8 mouse cellular contexts compared by ENCODE assay signal in the genomic region with DNA sequence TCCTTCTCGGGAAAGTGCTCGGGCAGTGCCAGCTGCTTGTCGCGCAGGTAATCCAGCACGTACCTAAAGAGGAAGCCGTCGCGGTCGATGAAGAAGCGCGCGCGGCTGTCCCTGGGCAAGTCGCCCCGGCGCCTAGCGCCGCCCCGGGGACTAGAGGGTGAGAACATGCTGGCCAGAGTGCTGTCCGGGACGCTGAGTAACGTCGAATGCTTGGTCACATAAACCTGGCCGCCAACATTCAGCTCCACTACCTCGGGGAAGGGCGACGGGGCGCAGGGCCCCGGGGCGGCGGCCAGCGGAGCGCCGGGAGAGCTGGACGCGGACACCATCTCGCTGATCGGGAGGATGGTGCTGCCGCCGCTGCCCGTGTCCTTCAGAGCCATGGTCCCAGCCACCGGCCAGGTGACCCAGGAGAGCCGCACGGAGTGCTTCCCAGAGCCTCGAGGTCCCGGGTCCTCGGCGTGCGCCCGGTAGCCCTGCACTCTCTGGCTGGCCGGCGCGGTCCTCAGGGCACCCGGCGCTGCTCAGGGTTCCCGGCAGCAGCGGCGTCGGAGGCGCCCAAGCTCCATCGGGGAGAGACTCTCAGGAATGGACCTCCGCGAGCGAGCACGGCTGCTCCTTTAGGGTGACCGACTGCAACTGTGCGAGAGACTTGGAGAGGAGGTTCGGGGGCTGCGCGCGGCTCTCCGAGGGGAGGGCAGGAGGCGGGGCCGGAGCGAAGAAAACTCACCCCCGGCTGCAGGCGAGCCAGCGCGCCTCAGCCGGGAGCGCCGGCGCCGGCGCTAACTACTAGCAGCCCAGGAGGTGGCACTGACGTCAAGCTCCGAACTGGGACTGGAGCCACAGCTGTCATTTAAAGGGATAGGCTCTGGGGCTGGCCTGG. TPM values are rescaled to one million over a fixed set of nuclear protein-coding genes. Genes with fewer than 3 reads are reported as not detected.
DNase-seq lines count a peak whose midpoint lies in the region; ATAC-seq and TF ChIP-seq lines count a peak whose summit lies in the region.

A gene (minus strand): TSS at position 761 of the 883 bp plus-strand sequence.

- peaks cover 9% of the 10 kb centered on the region; the same call in 1 of the 2 replicates for H3K9me3 ChIP-seq in megakaryocyte, embryonic 14.5 days
- H3K9me3 ChIP-seq in embryonic facial prominence, embryonic 13.5 days, result no peaks in the 10 kb centered on the region
- no peaks in the 10 kb centered on the region for H3K9me3 ChIP-seq in heart, embryonic 11.5 days (replicated peaks; ENCODE audit: control insufficient read depth, low read length)
- no peaks in the 10 kb centered on the region for H3K9me3 ChIP-seq in kidney, embryonic 15.5 days (replicated peaks)
- no peaks in the 10 kb centered on the region for H3K9me3 ChIP-seq in limb, embryonic 12.5 days
- no peaks in the 10 kb centered on the region for H3K9me3 ChIP-seq in midbrain, embryonic 14.5 days (ENCODE audit: control insufficient read depth, low read length)
- H3K9me3 ChIP-seq in stomach, postnatal 0 days (ENCODE audit: control insufficient read depth, low read length), result no peaks in the 10 kb centered on the region

- H3K4me2 ChIP-seq in embryonic facial prominence, embryonic 13.5 days, result peak within 1 kb of the TSS; percentile 96
- peak within 1 kb of the TSS; percentile 89 for H3K4me2 ChIP-seq in heart, embryonic 11.5 days
- H3K4me2 ChIP-seq in kidney, embryonic 15.5 days, result peak within 1 kb of the TSS; percentile 89
- peak within 1 kb of the TSS; percentile 82 for H3K4me2 ChIP-seq in limb, embryonic 12.5 days
- H3K4me2 ChIP-seq in midbrain, embryonic 14.5 days (ENCODE audit: low read length), result peak within 1 kb of the TSS; percentile 85
- peak within 1 kb of the TSS; percentile 84 for H3K4me2 ChIP-seq in stomach, postnatal 0 days (replicated peaks; ENCODE audit: low read depth)

- no peaks in the 10 kb centered on the region for H3K36me3 ChIP-seq in megakaryocyte, embryonic 14.5 days (replicated peaks; ENCODE audit: low read length)
- H3K36me3 ChIP-seq in embryonic facial prominence, embryonic 13.5 days, result no peaks in the 10 kb centered on the region
- H3K36me3 ChIP-seq in heart, embryonic 11.5 days (ENCODE audit: control insufficient read depth, insufficient read depth, low read length), result no peaks in the 10 kb centered on the region
- no peaks in the 10 kb centered on the region for H3K36me3 ChIP-seq in kidney, embryonic 15.5 days
- no peaks in the 10 kb centered on the region for H3K36me3 ChIP-seq in limb, embryonic 12.5 days
- no peaks in the 10 kb centered on the region for H3K36me3 ChIP-seq in midbrain, embryonic 14.5 days (ENCODE audit: control insufficient read depth, insufficient read depth, low read length)
- no peaks in the 10 kb centered on the region for H3K36me3 ChIP-seq in stomach, postnatal 0 days (ENCODE audit: control insufficient read depth, insufficient read depth, low read length)

- under 1% methylated on average over 87 of the region's 87 CpGs for WGBS in embryonic facial prominence, embryonic 13.5 days
- WGBS in heart, embryonic 11.5 days (ENCODE audit: insufficient replicate concordance), result under 1% methylated on average over 74 of the region's 87 CpGs
- WGBS in kidney, embryonic 15.5 days, result under 1% methylated on average over 85 of the region's 87 CpGs
- whole genome bisulfite sequencing in limb, embryonic 12.5 days, result 1% methylated on average over 87 of the region's 87 CpGs
- under 1% methylated on average over 87 of the region's 87 CpGs for WGBS in midbrain, embryonic 14.5 days
- under 1% methylated on average over 83 of the region's 87 CpGs for WGBS in stomach, postnatal 0 days

- peak; percentile 55 for TF ChIP-seq CTCF in stomach, postnatal 0 days (IDR thresholded peaks at IDR 0.05; ENCODE audit: low read depth)

- DNase-seq in midbrain, embryonic 14.5 days, result peak; percentile 92
- peak; percentile 84 for DNase-seq in stomach, postnatal 0 days (ENCODE audit: low spot score)

- peaks cover 16% of the 10 kb centered on the region for H3K4me1 ChIP-seq in megakaryocyte, embryonic 14.5 days
- H3K4me1 ChIP-seq in embryonic facial prominence, embryonic 13.5 days, result peaks cover 3% of the 10 kb centered on the region; the same call in 1 of the 2 replicates
- H3K4me1 ChIP-seq in heart, embryonic 11.5 days (ENCODE audit: control insufficient read depth, insufficient read depth, low read length), result no peaks in the 10 kb centered on the region; the same call in 1 of the 2 replicates
- H3K4me1 ChIP-seq in kidney, embryonic 15.5 days, result peaks cover 18% of the 10 kb centered on the region
- H3K4me1 ChIP-seq in limb, embryonic 12.5 days (replicated peaks), result peaks cover 13% of the 10 kb centered on the region; the same call in 1 of the 2 replicates
- H3K4me1 ChIP-seq in midbrain, embryonic 14.5 days (ENCODE audit: control insufficient read depth, insufficient read depth, low read length), result no peaks in the 10 kb centered on the region
- no peaks in the 10 kb centered on the region for H3K4me1 ChIP-seq in stomach, postnatal 0 days (replicated peaks; ENCODE audit: control insufficient read depth, insufficient read depth)

- no peak within 1 kb of the TSS for H3K27ac ChIP-seq in embryonic facial prominence, embryonic 13.5 days
- H3K27ac ChIP-seq in heart, embryonic 11.5 days (ENCODE audit: low read depth, low read length), result no peak within 1 kb of the TSS
- H3K27ac ChIP-seq in kidney, embryonic 15.5 days, result no peak within 1 kb of the TSS
- no peak within 1 kb of the TSS for H3K27ac ChIP-seq in limb, embryonic 12.5 days
- peak within 1 kb of the TSS; percentile 64 for H3K27ac ChIP-seq in midbrain, embryonic 14.5 days (replicated peaks; ENCODE audit: low read depth, low read length)
- H3K27ac ChIP-seq in stomach, postnatal 0 days (replicated peaks), result peak within 1 kb of the TSS; percentile 13; the same call in 1 of the 2 replicates

- TF ChIP-seq EP300 in stomach, postnatal 0 days (optimal IDR thresholded peaks at IDR 0.05), result no peak

- peak within 1 kb of the TSS; percentile 71 for H3K9ac ChIP-seq in embryonic facial prominence, embryonic 13.5 days
- H3K9ac ChIP-seq in heart, embryonic 11.5 days (ENCODE audit: low read depth, low read length), result peak within 1 kb of the TSS; percentile 43
- peak within 1 kb of the TSS; percentile 46 for H3K9ac ChIP-seq in kidney, embryonic 15.5 days
- H3K9ac ChIP-seq in limb, embryonic 12.5 days (replicated peaks), result peak within 1 kb of the TSS; percentile 65
- H3K9ac ChIP-seq in midbrain, embryonic 14.5 days (replicated peaks; ENCODE audit: low read length), result peak within 1 kb of the TSS; percentile 71
- H3K9ac ChIP-seq in stomach, postnatal 0 days (ENCODE audit: low read length), result peak within 1 kb of the TSS; percentile 38; the same call in 1 of the 2 replicates

- no peak for ATAC-seq in megakaryocyte, adult 5-6 weeks (ENCODE audit: poor library complexity, severe bottlenecking)
- peak; percentile 89 for ATAC-seq in embryonic facial prominence, embryonic 13.5 days (ENCODE audit: insufficient number of reproducible peaks, insufficient read depth, low FRiP score, low TSS enrichment, low read depth)
- peak; percentile 85 for ATAC-seq in heart, embryonic 11.5 days (replicated peaks; ENCODE audit: insufficient number of reproducible peaks, low FRiP score, low TSS enrichment)
- peak; percentile 95 for ATAC-seq in kidney, embryonic 15.5 days (replicated peaks; ENCODE audit: low FRiP score)
- ATAC-seq in limb, embryonic 12.5 days (ENCODE audit: insufficient number of reproducible peaks, insufficient read depth, low FRiP score, low TSS enrichment, low read depth), result peak; percentile 95
- ATAC-seq in midbrain, embryonic 14.5 days (ENCODE audit: low FRiP score, low TSS enrichment), result peak; percentile 90
- peak; percentile 79 for ATAC-seq in stomach, postnatal 0 days (ENCODE audit: low FRiP score, low TSS enrichment)

- H3K27me3 ChIP-seq in megakaryocyte, embryonic 14.5 days (replicated peaks), result peaks cover 28% of the 10 kb centered on the region
- H3K27me3 ChIP-seq in embryonic facial prominence, embryonic 13.5 days, result peaks cover 32% of the 10 kb centered on the region
- H3K27me3 ChIP-seq in heart, embryonic 11.5 days (ENCODE audit: control insufficient read depth, insufficient read depth, low read length), result peaks cover 16% of the 10 kb centered on the region
- peaks cover 32% of the 10 kb centered on the region for H3K27me3 ChIP-seq in kidney, embryonic 15.5 days
- H3K27me3 ChIP-seq in limb, embryonic 12.5 days, result peaks cover 28% of the 10 kb centered on the region
- no peaks in the 10 kb centered on the region for H3K27me3 ChIP-seq in midbrain, embryonic 14.5 days (ENCODE audit: control insufficient read depth, insufficient read depth, low read length)
- H3K27me3 ChIP-seq in stomach, postnatal 0 days (ENCODE audit: control insufficient read depth, insufficient read depth, low read length), result no peaks in the 10 kb centered on the region

- peak within 1 kb of the TSS; percentile 38 for H3K4me3 ChIP-seq in megakaryocyte, embryonic 14.5 days (replicated peaks)
- H3K4me3 ChIP-seq in embryonic facial prominence, embryonic 13.5 days, result peak within 1 kb of the TSS; percentile 57
- H3K4me3 ChIP-seq in heart, embryonic 11.5 days (ENCODE audit: low read depth, low read length), result peak within 1 kb of the TSS; percentile 59
- peak within 1 kb of the TSS; percentile 57 for H3K4me3 ChIP-seq in kidney, embryonic 15.5 days (replicated peaks)
- H3K4me3 ChIP-seq in limb, embryonic 12.5 days (replicated peaks), result peak within 1 kb of the TSS; percentile 55
- peak within 1 kb of the TSS; percentile 74 for H3K4me3 ChIP-seq in midbrain, embryonic 14.5 days (replicated peaks; ENCODE audit: low read depth, low read length)
- peak within 1 kb of the TSS; percentile 48 for H3K4me3 ChIP-seq in stomach, postnatal 0 days (ENCODE audit: low read depth, low read length)

RNA-seq across cellular contexts. Expression of the gene that starts here (rescaled TPM):
- polyA plus RNA-seq in megakaryocyte, embryonic 14.5 days (2012; ENCODE audit: insufficient read depth, low replicate concordance), result not detected in 2 replicates
- not detected in 2 replicates for total RNA-seq in megakaryocyte, adult 5-6 weeks (2015)
- not detected in 2 replicates for total RNA-seq in megakaryocyte, adult 5-6 weeks (2017)
- 1.4 and 2.8 TPM in 2 replicates for polyA plus RNA-seq in embryonic facial prominence, embryonic 13.5 days (2015; fragmentation: Nextera tagmentation; extraction: Ambion mirVana)
- 0.80 and 0.82 TPM in 2 replicates for polyA plus RNA-seq in heart, embryonic 11.5 days (2014; fragmentation: Nextera tagmentation; extraction: Ambion mirVana)
- polyA plus RNA-seq in kidney, embryonic 15.5 days (2015; fragmentation: Nextera tagmentation; extraction: Ambion mirVana), result 0.51 and 0.55 TPM in 2 replicates
- polyA plus RNA-seq in limb, embryonic 12.5 days (2016; fragmentation: Nextera tagmentation; extraction: Ambion mirVana), result 2.7 and 4.3 TPM in 2 replicates
- polyA plus RNA-seq in midbrain, embryonic 14.5 days (2014; fragmentation: Nextera tagmentation; extraction: Ambion mirVana), result 13.6 and 17.8 TPM in 2 replicates
- polyA plus RNA-seq in stomach, postnatal 0 days (2015; fragmentation: Nextera tagmentation; extraction: Ambion mirVana), result 1.7 and 2.0 TPM in 2 replicates

Comparison
In these comparisons a context has a peak if more than half of its experiments do, and no peak if none do; other contexts are left out.
1. Peak in ATAC-seq, H3K4me3 ChIP-seq, H3K9ac ChIP-seq and H3K4me2 ChIP-seq in heart, embryonic 11.5 days; RNA of the gene not detected or under 1 TPM.
2. Peak in ATAC-seq, H3K4me3 ChIP-seq, H3K9ac ChIP-seq and H3K4me2 ChIP-seq in kidney, embryonic 15.5 days; RNA of the gene not detected or under 1 TPM.
3. H3K27ac ChIP-seq: peak in midbrain, embryonic 14.5 days (single experiment) and stomach, postnatal 0 days (single experiment); none in embryonic facial prominence, embryonic 13.5 days (single experiment), heart, embryonic 11.5 days (single experiment), kidney, embryonic 15.5 days (single experiment) and limb, embryonic 12.5 days (single experiment).
4. Peak in every context shown above with its lines, with median percentiles within 50 percentile points of each other: H3K4me3 ChIP-seq, H3K4me2 ChIP-seq and H3K9ac ChIP-seq.